Mouse (Mus musculus): ENCODE data around the gene Dgkq.

- TF ChIP-seq POLR2A (IDR thresholded peaks at IDR 0.05; ENCODE audit: low read depth, low read length) (no peak), CTCF (IDR thresholded peaks at IDR 0.05; ENCODE audit: extremely low read depth, insufficient read depth, insufficient read length, insufficient replicate concordance) (no peak)
Measured at GRCm38 (mm10) chr5:108695861-108696260, 26.4 kb upstream of the Dgkq start.

Data from spleen, adult 2 months (tissue).